Mouse (Mus musculus) hindbrain, embryonic 16.5 days (tissue): ENCODE measurements at regions not wholly inside any gene's neighbourhood (a gene's known extent, or its start where the extent isn't known, plus 50 kb on each side); places are given as distances from the start of the nearest gene placed in this dataset.
"Not testable (repeated sequence)": the region's sequence is repeated elsewhere in the genome, so short reads cannot be mapped to it uniquely, and the experiment has no call there.

Experiments
- ATAC-seq: fragments of 200-750 bp; cut with Nextera tagmentation; 2 replicates; pipeline ENCODE4 v1.8.0; 2017; ENCODE audit warnings: moderate TSS enrichment, moderate library complexity
- H3K27ac ChIP-seq: fragments of 300-500 bp; sonication (generic); 2 replicates; pipeline ENCODE4 v1.5.1; 2014; ENCODE audit warnings: low read depth, mild to moderate bottlenecking, control low read depth, low read length, moderate library complexity
- H3K27me3 ChIP-seq: fragments of 300-500 bp; sonication (generic); replicated peaks from 2 replicates; pipeline ENCODE4 v1.6.1; 2014; ENCODE audit warnings: low read length; ENCODE audit not compliant: control insufficient read depth, insufficient read depth
- H3K36me3 ChIP-seq: fragments of 300-500 bp; sonication (generic); 2 replicates; pipeline ENCODE4 v1.6.1; 2014; ENCODE audit warnings: mild to moderate bottlenecking, low read length, moderate library complexity, mixed read lengths; ENCODE audit not compliant: control insufficient read depth, insufficient read depth
- H3K4me1 ChIP-seq: fragments of 300-500 bp; sonication (generic); 2 replicates; pipeline ENCODE4 v1.6.1; 2014; ENCODE audit warnings: low read depth, low read length; ENCODE audit not compliant: control insufficient read depth, insufficient read depth
- H3K4me2 ChIP-seq: fragments of 300-500 bp; sonication (generic); 2 replicates; pipeline ENCODE4 v1.6.1; 2014; ENCODE audit warnings: mild to moderate bottlenecking, low read length, control low read depth, moderate library complexity
- H3K4me3 ChIP-seq: fragments of 300-500 bp; sonication (generic); 2 replicates; pipeline ENCODE4 v1.5.1; 2014; ENCODE audit warnings: mild to moderate bottlenecking, low read length, control low read depth, moderate library complexity
- H3K9ac ChIP-seq: fragments of 300-500 bp; sonication (generic); 2 replicates; pipeline ENCODE4 v1.6.1; 2014; ENCODE audit warnings: low read depth, mild to moderate bottlenecking, control low read depth, low read length, moderate library complexity
- H3K9me3 ChIP-seq: fragments of 300-500 bp; sonication (generic); 2 replicates; pipeline ENCODE4 v1.6.1; 2014; ENCODE audit warnings: mild to moderate bottlenecking, low read length, moderate library complexity; ENCODE audit not compliant: control insufficient read depth
- WGBS: fragments of 180-500 bp; shearing (Covaris S2); extraction: QIAGEN DNeasy Blood & Tissue Kit; methylation state at CpG from one replicate; pipeline ENCODE4 v1.1.7; 2014; 5-methylcytosine and 5-hydroxymethylcytosine counted together

DNA sequence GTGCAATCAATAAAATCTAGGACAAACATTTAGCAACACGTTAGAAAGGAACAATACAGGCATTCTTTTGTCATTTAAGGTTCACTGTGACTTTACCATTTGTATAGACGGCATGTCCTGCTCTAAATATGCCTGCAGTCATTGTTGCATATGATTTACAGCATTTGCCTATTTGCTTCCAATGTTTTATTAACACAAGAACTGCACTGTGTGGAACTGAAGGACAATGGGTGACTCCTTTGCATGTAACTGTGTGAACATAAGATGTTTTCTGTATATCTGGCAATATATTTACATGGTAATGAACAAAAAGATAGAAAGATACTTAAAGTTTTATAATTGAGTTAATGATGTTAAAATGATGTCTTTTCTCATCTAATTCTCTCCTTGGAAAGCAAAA lies 57.1 kb downstream of the Pou4f1 start:
- no peaks in the 10 kb centered on the region for H3K4me1 ChIP-seq
- H3K9ac ChIP-seq = no peak overlapping the region
- ATAC-seq = no peak
- no peaks in the 10 kb centered on the region for H3K9me3 ChIP-seq
- H3K36me3 ChIP-seq = no peaks in the 10 kb centered on the region
- 38% methylated on average over 2 of the region's 2 CpGs for WGBS
- H3K4me3 ChIP-seq = no peak overlapping the region
- H3K4me2 ChIP-seq = no peak overlapping the region
- H3K27ac ChIP-seq = no peak overlapping the region
- H3K27me3 ChIP-seq = no peaks in the 10 kb centered on the region

GRCm38 (mm10) chr14:104410292-104410691 lies 57.5 kb downstream of the Pou4f1 start:
- no peak overlapping the region for H3K4me3 ChIP-seq
- no peak for ATAC-seq
- no peaks in the 10 kb centered on the region for H3K9me3 ChIP-seq
- H3K36me3 ChIP-seq = no peaks in the 10 kb centered on the region
- WGBS = 45% methylated on average over 6 of the region's 6 CpGs
- H3K4me1 ChIP-seq = no peaks in the 10 kb centered on the region
- H3K27me3 ChIP-seq = no peaks in the 10 kb centered on the region
- H3K27ac ChIP-seq = no peak overlapping the region
- H3K4me2 ChIP-seq = no peak overlapping the region
- H3K9ac ChIP-seq = no peak overlapping the region

DNA sequence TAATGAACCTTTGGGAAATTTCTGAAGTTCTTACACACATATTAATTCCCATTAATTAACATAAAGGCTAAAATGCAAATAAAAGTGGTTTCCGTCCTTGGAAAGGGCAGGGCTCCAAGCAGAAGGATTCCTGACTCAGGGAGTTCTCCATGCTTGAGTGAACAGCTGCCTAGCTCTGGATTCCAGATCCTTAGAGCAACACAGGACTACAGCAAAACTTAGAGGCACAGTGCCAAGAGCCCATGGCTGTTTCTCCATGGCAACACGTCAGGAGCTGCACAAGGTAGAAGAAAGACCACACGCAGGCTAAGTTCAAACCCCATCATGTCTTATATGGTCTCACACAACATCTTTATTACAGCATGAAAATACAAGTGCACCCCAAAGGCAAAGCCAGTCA lies 61.7 kb downstream of the Pou4f1 start:
- H3K27me3 ChIP-seq = no peaks in the 10 kb centered on the region
- no peak; the same call in 1 of the 2 replicates for ATAC-seq
- H3K4me3 ChIP-seq = no peak overlapping the region
- no peak overlapping the region for H3K4me2 ChIP-seq
- H3K9me3 ChIP-seq = no peaks in the 10 kb centered on the region
- no peak overlapping the region for H3K27ac ChIP-seq
- WGBS = 34% methylated on average over 3 of the region's 3 CpGs
- no peak overlapping the region for H3K9ac ChIP-seq
- H3K36me3 ChIP-seq = no peaks in the 10 kb centered on the region
- no peaks in the 10 kb centered on the region for H3K4me1 ChIP-seq

DNA sequence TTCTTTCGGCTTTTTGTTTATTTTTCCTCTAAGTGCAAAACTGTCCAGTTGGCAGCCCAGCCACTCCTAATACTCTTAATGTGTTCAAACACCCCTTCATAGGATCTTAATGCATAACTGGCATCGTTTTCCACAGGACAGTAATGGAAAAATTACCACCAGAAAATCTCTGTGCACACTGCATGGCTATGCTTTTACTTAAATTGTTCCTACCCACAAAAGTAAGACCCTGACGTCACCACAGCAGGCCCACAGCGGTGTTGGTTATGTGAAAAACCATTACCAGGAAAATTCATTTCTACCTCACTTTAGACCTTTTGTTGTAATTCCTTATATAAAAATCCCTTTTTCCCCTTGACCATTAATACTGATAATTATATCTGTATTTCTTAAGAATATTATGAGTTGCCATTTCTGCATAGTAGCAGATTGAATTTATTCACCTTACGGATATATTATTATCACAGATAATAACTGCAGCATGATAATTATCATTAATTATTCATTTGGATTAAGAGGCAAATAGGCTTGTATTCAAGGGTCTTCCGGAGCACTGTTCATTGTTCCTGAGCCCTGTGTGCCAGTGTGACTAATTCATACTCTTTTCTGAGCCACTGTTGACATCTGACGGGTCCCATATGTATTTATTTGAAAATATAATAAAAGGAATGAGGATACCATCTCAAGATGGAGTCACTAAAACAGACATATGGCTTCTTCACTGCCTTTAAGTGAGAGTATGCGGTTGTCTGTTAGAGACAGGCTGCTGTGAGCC lies 78.3 kb downstream of the Pou4f1 start:
- Histone ChIP-seq H3K9me3 (no peaks in the 10 kb centered on the region), H3K4me3 (no peak overlapping the region), H3K27ac (no peak overlapping the region), H3K4me1 (no peaks in the 10 kb centered on the region), H3K27me3 (no peaks in the 10 kb centered on the region), H3K36me3 (no peaks in the 10 kb centered on the region), H3K9ac (no peak overlapping the region), H3K4me2 (no peak overlapping the region)
- 48% methylated on average over 8 of the region's 8 CpGs for WGBS
- no peak for ATAC-seq

DNA sequence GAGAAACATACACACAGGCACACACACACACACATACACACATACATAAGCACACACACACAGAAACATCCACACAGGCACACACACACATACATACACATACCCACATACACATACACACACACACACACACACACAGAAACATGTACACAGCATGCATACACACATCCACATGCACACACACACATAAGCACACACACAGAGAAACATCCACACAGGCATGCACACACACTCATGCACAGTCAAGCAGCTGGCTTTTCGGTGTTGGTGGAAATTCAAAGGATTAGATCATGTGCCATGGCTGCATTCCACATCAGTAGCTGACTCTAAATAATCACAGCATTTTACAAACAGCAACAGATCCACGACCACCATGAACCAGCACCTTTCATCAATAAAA lies 78.9 kb downstream of the Pou4f1 start:
- no peaks in the 10 kb centered on the region for H3K9me3 ChIP-seq
- no peak overlapping the region for H3K27ac ChIP-seq
- H3K27me3 ChIP-seq = no peaks in the 10 kb centered on the region
- no peak overlapping the region for H3K4me3 ChIP-seq
- ATAC-seq = no peak; the same call in 1 of the 2 replicates
- WGBS = 55% methylated on average over 2 of the region's 2 CpGs
- no peaks in the 10 kb centered on the region for H3K36me3 ChIP-seq
- H3K4me2 ChIP-seq = no peak overlapping the region
- no peaks in the 10 kb centered on the region for H3K4me1 ChIP-seq
- H3K9ac ChIP-seq = no peak overlapping the region

- Histone ChIP-seq H3K9ac (no peak overlapping the region), H3K4me3 (no peak overlapping the region), H3K36me3 (no peaks in the 10 kb centered on the region), H3K4me1 (no peaks in the 10 kb centered on the region), H3K27me3 (no peaks in the 10 kb centered on the region), H3K4me2 (no peak overlapping the region), H3K9me3 (no peaks in the 10 kb centered on the region), H3K27ac (no peak overlapping the region)
- 30% methylated on average over 5 of the region's 5 CpGs for WGBS
- ATAC-seq = peak; percentile 93
Observed at GRCm38 (mm10) chr14:104380986-104381385, 86.8 kb downstream of the Pou4f1 start.

DNA sequence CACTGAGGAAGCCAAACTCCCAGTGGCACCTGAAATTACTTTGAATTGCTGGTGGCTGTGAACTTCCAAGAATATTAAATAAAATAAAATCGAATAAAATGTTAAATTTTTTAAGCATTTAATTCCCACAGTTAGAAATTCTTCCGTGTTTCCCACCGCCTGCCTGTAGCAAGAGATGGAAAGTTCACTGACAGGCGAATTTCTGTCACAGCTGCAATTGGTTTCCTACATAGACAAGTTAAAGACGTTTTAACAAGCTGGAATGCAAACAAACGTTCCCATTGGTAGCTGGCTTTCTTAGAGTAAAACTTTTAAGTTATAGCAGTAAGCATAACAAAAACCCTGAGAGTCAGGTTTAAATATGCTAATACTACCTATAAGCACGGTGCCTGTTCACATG lies 95.0 kb downstream of the Pou4f1 start:
- Histone ChIP-seq H3K9me3 (no peaks in the 10 kb centered on the region), H3K4me1 (no peaks in the 10 kb centered on the region), H3K36me3 (no peaks in the 10 kb centered on the region), H3K27me3 (no peaks in the 10 kb centered on the region), H3K27ac (no peak overlapping the region), H3K4me2 (no peak overlapping the region), H3K9ac (no peak overlapping the region), H3K4me3 (no peak overlapping the region)
- no peak for ATAC-seq
- 83% methylated on average over 7 of the region's 7 CpGs for WGBS

DNA sequence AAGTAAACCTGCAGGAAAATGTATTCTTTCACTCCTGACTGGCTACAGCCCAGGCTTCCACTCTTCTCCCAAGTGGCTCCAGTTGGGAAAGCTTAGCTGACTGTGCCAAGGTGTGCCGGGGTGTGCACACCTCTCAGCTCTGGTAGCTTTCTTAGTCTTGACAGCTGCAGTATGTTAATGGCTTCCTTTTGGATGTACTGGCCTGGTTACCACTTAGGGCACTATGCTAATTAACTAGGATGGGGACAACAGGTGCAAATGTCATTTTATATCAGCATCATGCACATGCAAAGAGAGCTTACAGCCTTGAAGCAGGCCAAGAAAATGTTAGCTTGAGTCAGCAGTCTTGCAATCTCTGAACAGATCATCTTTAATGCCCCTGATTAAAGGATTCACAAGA lies 111.2 kb downstream of the Pou4f1 start:
- Histone ChIP-seq H3K4me1 (no peaks in the 10 kb centered on the region), H3K4me2 (no peak overlapping the region), H3K36me3 (no peaks in the 10 kb centered on the region), H3K9me3 (no peaks in the 10 kb centered on the region), H3K9ac (no peak overlapping the region), H3K4me3 (no peak overlapping the region), H3K27me3 (no peaks in the 10 kb centered on the region), H3K27ac (no peak overlapping the region)
- ATAC-seq = peak; percentile 89
- WGBS = 50% methylated on average over 1 of the region's 1 CpGs

GRCm38 (mm10) chr14:104336783-104337182 lies 131.0 kb downstream of the Pou4f1 start:
- H3K9ac ChIP-seq, ATAC-seq, H3K36me3 ChIP-seq, H3K9me3 ChIP-seq, H3K4me3 ChIP-seq, H3K4me2 ChIP-seq, H3K27me3 ChIP-seq, H3K4me1 ChIP-seq, H3K27ac ChIP-seq: not testable (repeated sequence)
- 96% methylated on average over 15 of the region's 15 CpGs for WGBS
